Mouse (Mus musculus) small intestine, adult 2 months (tissue): Measurements from ENCODE around the gene Satb2.

Source experiments
- CTCF ChIP-seq: fragments of 200-500 bp; IDR thresholded peaks from 2 replicates; pipeline ENCODE4 v1.5.1; 2012; ENCODE audit warnings: low read depth, mild to moderate bottlenecking, control low read depth, inconsistent platforms, low read length, moderate library complexity, mixed read lengths; ENCODE audit not compliant: insufficient replicate concordance, insufficient read length; ENCODE audit errors: extremely low read depth
- POLR2A ChIP-seq: fragments of 200-500 bp; IDR thresholded peaks from 2 replicates; pipeline ENCODE4 v1.6.1; 2012; ENCODE audit warnings: low read depth, mild to moderate bottlenecking, control low read depth, inconsistent platforms, low read length, moderate library complexity

DNA sequence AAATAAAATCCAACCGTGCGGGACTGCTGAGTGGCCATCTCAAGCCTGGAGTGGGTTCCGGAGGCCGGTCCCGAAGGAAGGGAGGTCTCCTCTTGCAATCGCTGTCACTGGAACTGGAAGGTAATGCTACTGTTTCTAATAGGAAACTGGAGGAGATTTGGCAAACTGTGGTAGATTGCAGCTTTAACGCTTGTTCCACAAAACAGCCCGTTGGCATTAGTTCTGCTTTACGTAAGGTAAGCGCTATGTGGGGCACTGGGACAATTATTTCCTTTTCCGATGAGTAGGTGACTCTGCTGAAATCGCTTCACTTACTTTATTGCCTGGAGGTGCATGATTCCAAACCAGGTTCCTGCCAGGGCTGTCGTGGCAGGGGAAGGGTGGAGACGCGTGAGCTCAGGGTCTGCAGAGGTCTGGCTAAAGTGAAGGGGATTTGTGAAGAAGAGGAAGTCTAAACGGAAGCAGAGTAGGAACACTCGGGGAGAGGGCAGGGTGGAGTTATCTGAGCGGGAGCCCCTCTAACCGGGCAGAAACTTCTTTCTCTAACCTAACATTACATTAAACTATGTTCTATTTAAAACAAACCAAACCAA, 183.3 kb downstream of the Satb2 start:
- TF ChIP-seq POLR2A = no peak
- no peak for TF ChIP-seq CTCF
